Mouse (Mus musculus) retina, embryonic 14.5 days (tissue): ENCODE measurements at regions not wholly inside any gene's neighbourhood (a gene's known extent, or its start where the extent isn't known, plus 50 kb on each side); places are given as distances from the start of the nearest gene placed in this dataset.
A peak's percentile ranks its signal among the peaks of the same experiment; 100 is the strongest.

Experiments
- DNase-seq: peaks from one replicate; pipeline ENCODE4 v3.0.0-alpha.2; 2015; ENCODE audit warnings: low spot score

DNA sequence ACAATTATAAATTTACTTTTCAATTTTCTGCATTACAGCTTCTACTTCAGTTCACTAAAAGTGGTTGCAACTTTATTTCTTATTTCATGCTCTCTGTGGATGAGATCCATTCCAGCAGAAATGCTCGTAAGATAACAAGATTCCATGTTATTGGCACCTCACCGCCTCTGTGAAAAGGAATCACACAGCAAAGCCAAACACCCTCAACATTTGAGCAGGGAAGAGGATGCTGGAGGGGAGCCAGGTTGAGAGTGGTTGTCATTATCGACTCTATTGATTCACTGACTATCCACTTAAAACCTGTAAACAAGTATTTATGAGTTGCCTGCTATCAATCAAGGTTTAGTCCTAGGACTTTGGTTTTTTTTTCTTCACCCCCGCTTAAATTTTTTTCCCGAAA is 261.1 kb upstream of the Ccdc54 start:
- no peak for DNase-seq

DNA sequence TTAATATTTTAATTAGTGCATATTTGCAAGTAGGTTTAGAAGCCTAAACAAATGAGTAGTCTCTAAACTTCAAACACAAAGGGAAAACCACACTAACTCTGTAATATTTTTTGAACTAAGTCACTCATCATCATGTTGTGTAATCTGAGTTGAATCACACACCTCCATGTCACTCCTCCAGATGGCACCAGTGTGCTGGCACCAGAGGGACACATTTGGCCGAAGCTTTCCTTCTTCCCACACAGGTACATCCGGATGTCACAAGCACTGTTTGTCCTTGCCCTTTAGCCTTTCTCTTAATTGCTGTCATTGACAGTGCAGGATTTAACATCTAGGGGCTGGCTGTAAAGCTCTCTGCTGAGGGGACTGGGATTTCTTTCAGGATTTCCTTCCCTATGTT is 256.7 kb upstream of the Ccdc54 start:
- DNase-seq = no peak

DNA sequence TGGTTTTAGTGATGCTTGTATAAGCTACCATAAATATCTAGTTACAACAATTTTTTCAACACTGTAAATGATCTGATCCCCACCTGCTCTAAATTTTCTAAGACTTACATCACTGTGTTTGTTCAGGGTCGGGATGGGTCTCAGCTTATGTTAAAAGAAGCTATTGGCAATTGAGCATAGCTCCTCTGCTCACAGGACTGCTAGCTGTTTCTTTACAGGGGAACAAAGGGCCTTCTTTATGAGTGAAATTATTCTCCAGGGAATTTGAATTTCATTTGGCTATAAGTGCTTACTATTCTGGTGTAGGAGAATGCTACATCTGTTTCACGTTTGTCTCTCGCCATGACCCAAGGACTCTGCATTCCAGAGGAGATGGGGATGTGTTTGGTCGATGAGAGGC is 255.6 kb upstream of the Ccdc54 start:
- no peak for DNase-seq

DNA sequence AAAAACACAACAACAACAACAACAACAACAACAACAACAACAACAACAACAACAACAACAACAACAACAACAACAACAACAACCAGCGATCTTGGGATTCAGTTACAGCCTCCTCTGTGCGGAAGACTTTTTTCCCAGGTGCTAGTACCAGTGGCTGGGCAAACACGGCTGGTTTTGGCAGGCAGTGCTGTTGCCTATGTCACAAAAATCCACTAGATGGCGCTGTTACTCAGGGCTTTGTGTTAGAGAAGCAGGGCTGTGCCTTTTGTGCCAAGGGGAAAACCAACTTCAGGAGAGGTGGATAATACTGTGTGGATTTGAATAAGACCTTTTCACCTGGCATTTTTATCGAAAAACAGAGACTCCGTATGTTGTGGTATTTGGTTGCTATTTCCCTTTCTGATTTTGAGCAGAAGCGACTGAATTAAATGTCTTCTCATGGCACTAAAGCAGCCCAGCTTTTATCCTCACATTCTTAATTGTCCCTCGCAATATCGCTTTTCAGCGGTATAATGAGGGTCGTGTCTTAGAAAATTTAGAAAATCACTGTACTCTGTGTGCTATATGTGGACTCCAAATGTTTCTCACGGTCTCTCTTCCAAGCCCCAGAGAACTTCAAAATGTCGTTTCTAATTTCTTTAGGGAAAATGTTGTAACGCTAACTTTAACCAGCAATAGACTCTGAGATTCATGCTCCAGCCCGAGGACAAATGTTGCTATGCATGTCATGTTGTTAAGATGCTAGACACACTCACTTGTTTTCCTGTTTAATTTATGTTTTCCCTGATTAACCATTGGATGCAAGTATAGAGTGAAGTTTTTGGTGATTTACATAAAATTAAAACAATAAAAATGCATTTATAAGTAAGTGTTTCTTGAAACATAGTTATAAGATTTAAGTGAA is 251.0 kb upstream of the Ccdc54 start:
- peak; percentile 94 for DNase-seq

DNA sequence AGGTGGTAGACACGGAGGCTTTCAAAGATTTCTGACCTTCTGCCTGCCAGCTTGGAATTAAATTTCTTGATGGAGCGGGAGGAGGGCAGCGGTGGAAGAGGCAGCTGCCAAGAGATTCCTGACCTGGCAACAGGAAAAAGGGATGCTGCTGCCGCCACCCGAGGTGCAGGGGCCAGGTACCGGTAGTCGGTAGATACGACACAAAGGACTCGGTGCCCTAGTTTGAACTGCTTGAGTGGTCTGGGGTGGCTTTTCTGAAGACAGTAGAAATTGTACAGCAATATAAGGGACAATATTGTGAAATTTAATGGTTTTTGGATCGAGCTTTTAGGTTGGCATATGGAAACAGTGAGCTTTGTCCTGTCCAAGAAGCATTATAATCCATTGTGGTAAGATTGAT is 250.3 kb upstream of the Ccdc54 start:
- DNase-seq = no peak

- no peak for DNase-seq
These were observed 248.7 kb upstream of the Ccdc54 start for GRCm38 (mm10) chr16:50839665-50840064.

- DNase-seq = no peak
These were observed 246.5 kb upstream of the Ccdc54 start for GRCm38 (mm10) chr16:50837416-50837815.

DNA sequence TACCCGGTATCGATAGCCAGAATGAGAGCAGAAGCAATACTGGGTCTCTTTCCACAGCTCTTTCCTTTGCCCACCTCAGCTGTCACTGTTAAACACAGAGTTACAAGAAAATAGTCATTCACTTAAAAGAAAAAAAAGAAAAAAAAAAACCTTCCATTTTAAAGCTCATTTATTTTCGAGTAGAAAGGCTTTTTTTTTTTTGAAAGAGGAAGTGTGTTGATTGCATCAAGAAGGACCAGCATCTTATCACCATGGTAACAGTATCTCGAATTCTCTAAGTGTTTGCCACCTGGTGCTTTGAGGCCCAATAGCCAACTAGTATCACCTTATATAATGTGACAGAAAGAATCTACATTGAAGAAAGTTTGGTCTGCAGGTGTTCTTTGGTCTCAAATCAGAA is 245.5 kb upstream of the Ccdc54 start:
- no peak for DNase-seq

DNA sequence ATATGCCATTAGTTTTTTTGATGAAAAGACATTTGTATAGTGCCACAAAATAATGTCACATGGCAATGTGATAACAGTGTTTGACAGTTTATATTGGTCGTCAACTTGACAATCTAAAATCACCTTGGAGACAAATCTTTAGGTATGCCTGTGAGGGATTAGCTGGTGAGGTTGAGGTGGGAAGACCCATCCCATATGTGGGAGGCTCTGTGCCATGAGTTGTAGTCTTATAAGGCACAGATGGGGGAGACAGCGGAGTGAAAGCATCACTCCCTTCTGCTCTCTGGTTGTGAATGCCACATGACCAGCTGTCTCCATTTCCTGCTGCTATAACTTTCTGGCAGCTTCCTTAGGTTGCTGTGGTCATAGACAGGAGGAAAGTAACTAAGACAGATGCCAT is 242.4 kb upstream of the Ccdc54 start:
- no peak for DNase-seq

GRCm38 (mm10) chr16:50822352-50822751 is 231.4 kb upstream of the Ccdc54 start:
- no peak for DNase-seq

DNA sequence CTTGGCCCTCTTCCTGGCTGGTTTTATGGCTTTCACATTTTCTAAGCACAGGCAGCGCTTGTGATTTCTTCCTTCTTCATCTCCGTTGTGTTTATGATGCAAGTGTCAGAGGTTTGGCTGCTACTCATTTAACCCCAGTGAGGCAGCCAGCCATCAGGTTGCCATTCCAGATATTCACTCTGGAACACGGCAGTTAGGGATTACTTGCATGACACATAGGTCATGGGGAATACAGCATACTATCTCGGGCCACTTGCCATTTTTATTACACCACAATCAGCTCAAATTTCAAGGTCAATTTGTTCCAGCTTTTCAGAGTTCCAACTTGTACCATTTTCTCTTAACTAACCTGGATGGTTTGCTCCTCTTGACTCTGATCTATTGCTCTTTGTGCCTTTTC is 223.7 kb upstream of the Ccdc54 start:
- no peak for DNase-seq

- peak; percentile 78 for DNase-seq
These were observed 208.3 kb upstream of the Ccdc54 start for GRCm38 (mm10) chr16:50799145-50799794.

DNA sequence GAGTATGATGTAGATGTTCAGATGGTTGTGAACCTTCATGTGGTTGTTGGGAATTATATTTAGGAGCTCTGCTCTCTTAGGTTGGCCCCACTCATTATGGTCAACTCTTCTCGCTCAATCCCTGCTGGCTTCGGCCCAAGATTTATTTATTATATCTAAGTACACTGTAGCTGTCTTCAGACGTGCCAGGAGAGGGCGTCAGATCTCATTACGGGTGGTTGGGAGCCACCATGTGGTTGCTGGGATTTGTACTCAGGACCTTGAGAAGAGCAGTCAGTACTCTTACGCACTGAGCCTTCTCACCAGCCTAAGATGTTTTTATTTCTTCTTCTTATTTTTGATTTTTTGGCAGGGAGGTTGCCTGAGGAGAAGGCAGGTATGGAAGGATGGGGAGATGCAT is 207.1 kb upstream of the Ccdc54 start:
- no peak for DNase-seq

DNA sequence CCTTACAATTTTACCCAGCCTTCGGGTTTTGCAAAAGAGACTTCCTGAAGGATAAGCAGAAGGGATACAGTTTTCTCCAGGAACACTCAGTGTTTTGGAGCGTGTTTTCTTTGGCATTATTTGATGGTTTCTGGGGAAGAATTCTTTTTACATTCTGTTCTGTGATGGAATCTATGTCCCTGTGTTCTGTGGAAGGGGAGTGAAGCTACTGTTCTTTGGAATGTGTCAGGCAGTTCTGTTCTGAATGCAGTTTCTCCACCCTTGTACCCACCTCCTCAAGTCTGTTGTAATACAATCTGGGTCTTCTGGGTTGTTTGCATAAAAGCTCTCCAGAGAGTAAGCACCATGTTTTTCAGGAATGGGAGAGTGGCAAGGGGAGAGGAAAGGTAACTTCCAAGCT is 202.0 kb upstream of the Ccdc54 start:
- no peak for DNase-seq

DNA sequence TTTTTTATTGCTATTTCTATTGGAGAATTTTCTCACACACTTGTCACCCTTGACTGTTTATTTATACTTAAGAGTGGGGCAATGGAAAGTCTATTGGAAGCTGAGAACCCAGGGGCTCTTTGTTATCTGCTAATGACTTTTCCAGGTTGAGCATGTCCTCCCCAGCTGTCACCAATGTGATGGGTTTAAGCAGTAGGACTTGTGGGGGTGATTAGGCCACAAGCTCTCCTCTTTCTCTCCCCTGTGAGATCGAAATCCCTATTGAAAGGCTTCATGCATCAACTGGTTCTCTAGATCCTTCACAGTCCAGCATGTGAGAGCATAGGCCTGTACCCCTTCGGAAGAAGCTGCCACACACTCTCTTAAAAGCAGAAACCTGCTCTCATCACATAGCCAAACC is 201.6 kb upstream of the Ccdc54 start:
- DNase-seq = no peak

DNA sequence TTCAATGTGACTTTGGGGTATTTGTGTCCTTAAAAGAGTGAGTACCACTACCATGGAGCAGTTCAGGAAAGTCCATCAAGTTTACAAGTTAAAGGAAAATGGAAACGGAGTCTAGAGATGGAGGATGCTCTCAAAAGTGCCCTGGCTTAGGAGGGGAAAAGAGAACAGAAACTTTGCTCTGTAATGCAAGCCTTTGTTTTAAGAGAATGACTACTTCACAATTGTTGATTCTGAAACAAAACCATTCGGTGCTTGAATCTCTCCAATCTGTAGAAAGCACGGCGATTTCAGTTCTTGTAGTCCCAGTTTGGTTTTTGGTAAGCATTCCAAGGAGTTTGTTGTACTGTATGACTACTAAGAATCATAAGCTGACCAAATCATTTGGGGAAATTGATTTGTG is 197.7 kb upstream of the Ccdc54 start:
- DNase-seq = no peak

- DNase-seq = no peak
These were observed 195.2 kb upstream of the Ccdc54 start for GRCm38 (mm10) chr16:50786199-50786598.

GRCm38 (mm10) chr16:50785384-50785783 is 194.4 kb upstream of the Ccdc54 start:
- no peak for DNase-seq

- DNase-seq = peak; percentile 12
These were observed 193.8 kb upstream of the Ccdc54 start for GRCm38 (mm10) chr16:50784651-50785228.

DNA sequence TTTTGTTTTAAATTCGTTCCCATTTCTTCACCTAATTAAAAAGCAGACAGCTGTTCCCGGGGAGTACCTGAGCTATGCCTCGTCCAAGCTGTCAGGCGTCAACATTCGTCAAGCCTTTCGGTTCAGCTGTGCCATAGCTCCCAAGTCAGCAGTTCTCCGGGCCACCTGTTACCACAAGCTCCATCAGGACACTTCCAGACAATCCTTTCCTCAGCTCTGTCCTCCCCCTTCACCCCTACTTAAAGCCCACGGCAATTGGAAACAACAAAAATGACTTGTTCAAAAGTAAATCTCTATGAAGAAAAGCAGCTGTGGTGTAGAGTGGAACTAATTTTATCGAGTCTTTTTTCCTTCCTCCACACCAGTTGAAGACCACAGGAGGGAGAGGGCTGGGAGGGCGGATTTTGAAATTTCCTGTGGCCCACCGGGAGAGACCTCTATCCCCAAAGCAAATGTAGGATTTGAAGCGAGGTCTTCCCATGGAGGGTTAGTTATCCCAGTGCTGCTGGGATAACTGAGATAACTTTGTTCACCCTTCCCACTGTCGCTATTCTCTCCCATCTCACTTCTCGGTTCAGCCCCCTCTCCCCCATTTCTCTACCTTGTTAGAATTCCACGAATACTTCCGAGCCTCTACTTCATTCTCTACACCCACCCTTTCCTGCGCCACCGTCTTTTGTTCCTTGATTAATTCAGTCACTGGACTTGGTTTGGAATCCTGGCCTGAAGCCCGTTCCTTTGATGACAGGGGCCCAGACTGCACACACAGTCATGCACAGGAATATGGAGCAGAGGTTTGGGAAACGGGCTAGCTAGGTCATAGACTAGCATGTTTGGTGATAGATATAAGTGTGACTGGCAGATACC is 193.1 kb upstream of the Ccdc54 start:
- no peak for DNase-seq

DNA sequence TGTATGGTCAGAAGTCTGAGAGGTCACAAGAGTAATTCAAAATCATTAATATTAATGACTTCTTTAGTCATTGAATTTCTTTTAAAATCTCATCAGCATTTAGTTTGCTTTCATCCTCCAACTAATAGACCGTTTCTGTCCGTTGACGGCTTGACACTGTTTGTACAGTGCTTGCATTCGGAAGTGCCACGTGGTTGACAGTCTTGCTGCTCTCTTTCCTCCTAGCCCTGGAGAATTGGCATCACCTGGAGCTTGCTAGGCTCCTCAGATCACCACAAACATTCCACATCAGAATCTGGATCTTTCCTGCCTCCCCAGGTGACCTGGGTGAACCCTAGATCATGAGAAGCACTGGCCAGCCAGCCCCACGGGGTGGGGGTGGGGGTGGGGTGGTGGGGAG is 192.3 kb upstream of the Ccdc54 start:
- no peak for DNase-seq
